Mouse (Mus musculus): ENCODE data around the gene Acbd6.
A peak's percentile ranks its signal among the peaks of the same experiment; 100 is the strongest.

Acbd6 gene

GRCm38 (mm10) chr1:155560021-155560420 is 2.1 kb downstream of the Acbd6 start:
- no peak for DNase-seq (ENCODE audit: low read depth, low spot score)

DNA sequence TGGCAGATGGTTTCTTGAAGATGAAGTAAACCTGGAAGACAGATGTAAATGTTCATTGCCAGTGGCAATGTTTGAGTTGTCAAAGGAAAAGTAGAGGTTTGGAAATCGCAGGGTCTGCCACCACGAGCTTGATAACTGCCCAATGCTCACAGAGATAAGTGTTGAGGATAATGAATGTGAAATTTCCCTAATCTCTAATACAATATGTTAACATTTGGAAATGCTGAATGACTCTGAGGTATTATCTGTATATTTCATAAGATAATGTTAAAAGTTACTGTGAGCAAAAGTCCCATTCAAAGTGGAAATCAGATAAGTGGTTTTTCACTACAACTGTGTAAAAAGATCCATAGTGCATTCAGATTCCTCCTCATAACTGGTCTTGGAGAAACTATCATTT is 2.8 kb downstream of the Acbd6 start:
- DNase-seq (ENCODE audit: low read depth, low spot score), result no peak

DNA sequence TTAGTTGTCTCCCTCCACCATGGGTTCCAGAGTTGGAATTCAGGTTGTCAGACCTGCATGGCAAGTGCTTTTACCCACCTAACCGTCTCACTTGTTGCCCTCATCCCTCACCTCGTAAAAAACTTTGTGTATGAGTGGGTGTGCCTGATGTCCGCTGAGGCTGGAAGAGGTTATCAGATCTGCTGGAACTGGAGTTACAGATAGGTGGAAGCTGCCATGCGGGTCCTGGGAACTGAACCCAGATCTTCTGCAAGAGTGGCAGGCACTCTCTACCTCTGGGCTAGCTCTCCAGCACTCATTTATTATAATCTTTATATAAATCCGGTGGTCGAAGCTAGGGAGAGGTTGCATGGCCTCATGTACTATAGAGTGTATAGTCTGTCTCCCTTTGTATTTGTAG is 4.3 kb downstream of the Acbd6 start:
- no peak for DNase-seq (ENCODE audit: low read depth, low spot score)

GRCm38 (mm10) chr1:155564741-155565140 is 6.8 kb downstream of the Acbd6 start:
- DNase-seq (ENCODE audit: low read depth, low spot score), result peak; percentile 76

GRCm38 (mm10) chr1:155568133-155568532 is 10.2 kb downstream of the Acbd6 start:
- DNase-seq (ENCODE audit: low read depth, low spot score), result peak; percentile 32

- no peak for DNase-seq (ENCODE audit: low read depth, low spot score)
Measured at GRCm38 (mm10) chr1:155569340-155569739, 11.4 kb downstream of the Acbd6 start.

DNA sequence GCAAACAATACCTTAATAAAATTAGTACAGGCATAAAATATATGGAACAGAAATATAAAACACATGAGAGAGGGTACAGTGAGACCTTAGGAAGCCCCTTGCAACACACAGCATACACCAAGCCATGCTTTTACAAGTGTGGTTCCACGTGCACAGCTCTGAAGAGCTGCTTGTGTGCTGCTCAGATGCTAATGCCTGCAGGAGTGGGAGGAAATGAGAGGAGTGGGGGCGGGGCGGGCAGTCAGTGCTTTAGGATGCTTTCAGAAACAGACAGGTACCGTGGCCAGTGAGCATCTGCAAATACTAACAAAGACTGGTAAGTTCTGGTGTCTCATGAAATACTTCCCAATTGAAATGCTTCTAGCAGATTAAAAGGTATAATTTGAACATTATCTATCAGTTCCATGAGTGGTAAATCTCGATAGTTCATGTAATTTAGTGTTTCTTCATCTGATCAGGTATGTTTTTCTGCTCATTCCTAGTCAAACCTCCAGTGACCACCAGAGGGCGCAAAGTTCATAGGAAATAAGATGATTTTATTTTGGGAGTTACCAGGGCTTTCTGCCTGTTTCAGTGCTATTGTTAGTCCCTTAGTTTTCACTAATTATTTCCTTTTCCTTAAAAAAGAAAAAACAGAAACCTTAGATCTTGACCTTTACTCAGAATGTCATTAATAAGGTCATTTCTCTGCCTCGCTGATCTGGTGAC is 17.2 kb downstream of the Acbd6 start:
- peak; percentile 75 for DNase-seq (ENCODE audit: low read depth, low spot score)

- peak; percentile 83 for DNase-seq (ENCODE audit: low read depth, low spot score)
Measured at GRCm38 (mm10) chr1:155576432-155576831, 18.5 kb downstream of the Acbd6 start.

DNA sequence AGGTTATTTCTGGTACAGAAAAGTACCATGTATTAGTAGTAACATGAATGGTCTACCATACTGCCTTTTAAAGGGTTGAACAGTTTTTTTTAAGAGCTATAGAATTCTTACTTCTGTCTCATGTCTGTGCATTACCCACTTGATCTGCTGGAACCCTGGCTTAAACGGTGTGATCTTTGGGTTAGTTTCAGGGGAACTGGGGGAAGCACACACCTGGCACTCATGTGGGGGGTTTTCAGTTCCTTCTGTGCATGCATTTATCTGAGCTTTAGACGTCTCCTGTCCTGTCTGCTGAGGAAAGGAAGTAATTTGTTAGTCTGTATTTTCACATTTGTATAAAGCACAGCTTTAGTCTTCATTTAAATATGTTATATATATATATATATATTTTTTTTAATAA is 19.4 kb downstream of the Acbd6 start:
- no peak for DNase-seq (ENCODE audit: low read depth, low spot score)

- no peak for DNase-seq (ENCODE audit: low read depth, low spot score)
Measured at GRCm38 (mm10) chr1:155587961-155588360, 30.0 kb downstream of the Acbd6 start.

DNA sequence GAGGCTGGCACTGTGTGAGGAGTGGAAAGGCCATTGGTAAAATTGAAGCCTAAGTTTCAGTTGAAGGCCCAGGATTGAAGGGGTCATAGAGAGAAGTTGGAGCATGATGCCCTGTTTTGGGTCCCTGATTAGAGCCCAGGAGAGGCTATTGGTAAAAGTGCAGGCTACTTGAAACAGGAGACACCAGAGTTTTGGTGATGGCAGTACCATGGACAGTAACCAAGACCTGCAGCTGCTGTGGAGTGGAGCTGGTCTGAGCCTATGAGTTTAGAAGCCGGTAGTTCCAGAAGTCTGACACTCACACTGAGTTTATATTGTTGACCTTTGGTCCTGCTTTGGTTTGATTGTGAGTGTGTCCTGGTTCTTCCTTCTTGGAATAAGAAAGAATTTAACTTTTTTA is 36.2 kb downstream of the Acbd6 start:
- no peak for DNase-seq (ENCODE audit: low read depth, low spot score)

GRCm38 (mm10) chr1:155596576-155596975 is 38.7 kb downstream of the Acbd6 start:
- no peak for DNase-seq (ENCODE audit: low read depth, low spot score)

DNA sequence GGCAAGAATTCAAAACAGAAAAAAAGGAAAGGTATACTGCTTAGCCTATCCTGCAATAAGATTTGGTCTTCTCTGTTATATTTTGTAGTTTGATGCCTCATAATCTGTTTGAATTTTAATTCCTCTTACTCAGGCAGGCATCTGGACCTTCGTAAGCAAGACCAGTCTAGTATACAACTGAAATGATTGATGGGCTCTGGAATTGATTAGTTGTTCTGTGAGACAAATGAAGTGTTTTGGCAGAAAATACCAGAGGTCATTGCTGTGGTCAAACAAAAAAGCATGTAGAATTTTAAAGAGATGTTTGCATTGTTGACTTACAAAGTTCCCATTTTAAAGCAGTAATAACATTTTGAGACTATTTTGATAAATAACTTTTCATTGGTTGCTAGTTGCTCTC is 46.8 kb downstream of the Acbd6 start:
- DNase-seq (ENCODE audit: low read depth, low spot score), result no peak

- no peak for DNase-seq (ENCODE audit: low read depth, low spot score)
Measured at GRCm38 (mm10) chr1:155605391-155606155, 47.7 kb downstream of the Acbd6 start.

- no peak for DNase-seq (ENCODE audit: low read depth, low spot score)
Measured at GRCm38 (mm10) chr1:155606156-155606531, 48.2 kb downstream of the Acbd6 start.

DNA sequence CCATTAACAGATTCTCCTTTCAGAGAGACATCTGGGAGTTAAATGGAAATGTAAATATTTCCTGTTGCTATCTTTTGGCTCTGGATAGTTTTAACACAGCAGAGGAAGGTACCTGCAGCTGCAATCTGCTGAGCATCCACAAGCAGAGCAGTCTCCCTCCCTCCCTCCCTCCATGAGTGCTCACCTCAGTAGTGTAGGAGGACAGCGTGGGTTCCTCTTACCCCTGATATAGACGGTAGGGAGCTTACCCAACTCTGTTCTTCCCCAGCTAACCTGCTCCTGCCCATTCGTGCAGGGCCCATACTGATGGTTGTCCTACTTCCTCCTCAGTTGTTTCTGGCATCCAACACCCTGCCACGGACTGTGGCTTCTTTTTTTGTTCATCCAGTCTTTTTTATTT is 50.6 kb downstream of the Acbd6 start:
- no peak for DNase-seq (ENCODE audit: low read depth, low spot score)

GRCm38 (mm10) chr1:155614426-155614825 is 56.5 kb downstream of the Acbd6 start:
- peak; percentile 8 for DNase-seq (ENCODE audit: low read depth, low spot score)

DNA sequence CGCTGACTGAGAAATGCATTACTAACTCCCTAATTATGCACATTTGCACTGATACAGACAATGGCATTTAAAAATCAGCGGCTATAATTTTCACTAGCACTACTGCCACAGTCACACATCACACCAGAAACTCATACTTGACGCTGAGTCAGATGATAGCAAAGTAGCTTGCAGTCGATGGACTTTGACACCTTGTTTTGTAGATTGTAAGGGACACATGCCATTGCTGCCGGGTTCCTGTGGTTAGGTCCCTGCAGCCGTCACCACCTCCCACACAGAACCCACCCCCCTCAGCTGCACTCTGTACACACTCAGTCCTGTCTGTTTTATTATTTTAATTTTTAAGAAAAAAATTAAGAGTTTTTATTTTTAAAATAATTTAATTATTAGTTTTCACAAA is 63.2 kb downstream of the Acbd6 start:
- DNase-seq (ENCODE audit: low read depth, low spot score), result no peak

GRCm38 (mm10) chr1:155623192-155623591 is 65.3 kb downstream of the Acbd6 start:
- no peak for DNase-seq (ENCODE audit: low read depth, low spot score)

DNA sequence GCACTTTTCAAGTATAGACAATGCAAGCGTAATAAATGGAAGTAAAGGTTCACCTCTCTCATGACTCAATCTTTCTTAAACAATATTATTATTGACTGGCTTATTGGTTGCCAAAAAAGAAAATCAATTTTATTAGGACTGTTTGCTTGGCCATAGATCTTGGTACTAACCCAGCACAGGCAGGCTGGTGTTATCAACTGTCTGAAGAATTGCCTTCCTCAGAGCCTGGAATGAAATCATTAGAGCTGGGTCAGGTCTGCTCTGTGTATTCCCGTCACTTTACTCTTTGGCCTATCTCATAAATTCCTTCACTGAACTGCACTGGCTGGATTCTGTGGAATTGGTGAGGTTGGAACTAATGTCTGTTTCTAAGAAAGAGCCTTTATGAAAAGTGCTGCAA is 69.8 kb downstream of the Acbd6 start:
- no peak for DNase-seq (ENCODE audit: low read depth, low spot score)

DNA sequence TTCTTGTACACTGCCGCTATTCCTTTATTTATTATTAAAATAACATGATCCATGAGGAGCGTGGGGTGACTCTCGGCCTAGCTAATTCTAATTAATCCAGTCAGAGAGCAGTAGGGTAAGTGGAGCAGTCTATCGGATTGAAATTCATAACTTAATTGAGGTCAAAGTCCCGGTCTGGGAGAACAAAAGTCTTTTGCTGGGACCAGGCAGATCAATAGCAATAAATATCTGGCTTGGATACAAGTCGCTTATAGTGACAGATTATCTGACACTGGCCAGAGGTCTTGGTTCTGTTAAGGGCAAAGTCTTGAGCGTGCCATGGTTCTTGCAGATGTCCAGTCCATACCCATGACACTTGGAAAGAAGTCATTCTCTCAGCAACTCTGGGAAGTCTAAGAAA is 78.7 kb downstream of the Acbd6 start:
- no peak for DNase-seq (ENCODE audit: low read depth, low spot score)

DNA sequence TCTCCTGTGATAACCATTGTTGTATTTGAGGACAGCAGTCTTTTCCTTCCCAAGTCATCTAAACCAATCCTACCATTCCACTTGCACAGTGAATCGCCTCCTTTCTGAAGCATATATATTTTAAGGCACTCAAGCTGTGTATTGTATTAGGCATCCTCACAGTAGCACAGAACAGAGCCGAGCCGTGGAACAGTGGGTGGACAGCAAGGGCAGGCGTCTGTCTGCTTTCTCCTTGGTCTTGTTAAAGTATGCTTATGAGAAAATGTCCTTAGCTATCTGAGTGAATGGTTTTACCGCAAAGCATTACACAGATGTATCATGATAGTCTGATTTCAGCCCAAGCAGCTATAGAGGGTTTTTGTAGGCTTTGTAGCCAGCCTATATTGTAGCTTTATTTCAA is 87.9 kb downstream of the Acbd6 start:
- no peak for DNase-seq (ENCODE audit: low read depth, low spot score)
